Mouse (Mus musculus): ENCODE data around the gene Ice2.

Ice2 gene

DNA sequence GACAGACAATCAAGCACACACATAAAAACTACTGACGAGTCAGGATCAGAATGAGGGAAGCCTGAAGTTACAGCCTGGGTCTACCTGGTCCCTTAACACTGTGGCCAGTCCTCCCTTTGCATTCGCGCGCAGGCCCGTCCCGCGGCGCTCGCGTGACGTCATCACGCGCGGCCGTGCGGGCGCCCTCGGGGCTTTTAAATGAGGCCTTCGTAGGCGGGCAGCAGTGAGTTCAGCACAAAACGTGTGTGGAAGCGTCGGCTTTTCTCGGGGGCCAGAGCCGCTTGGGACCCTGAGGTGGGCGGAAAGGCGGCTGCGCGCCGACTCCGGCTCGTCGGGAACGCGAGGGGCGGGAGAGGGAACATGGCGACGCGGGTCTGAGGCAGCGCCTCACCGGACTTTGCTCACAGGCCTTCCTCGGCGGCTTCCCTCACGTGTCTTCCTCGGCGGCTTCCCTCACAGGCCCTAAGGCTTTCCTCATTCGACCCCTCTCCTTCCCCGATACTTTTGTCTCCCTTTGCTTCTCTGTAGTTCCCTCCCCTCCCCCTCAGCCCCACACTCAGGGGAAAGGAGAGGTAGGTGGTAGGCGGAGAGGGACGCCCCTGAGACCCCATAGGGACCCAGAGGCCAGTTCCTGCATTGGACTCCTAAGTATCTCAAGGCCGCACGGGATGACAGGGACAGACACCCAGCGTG, at the start of gene Ice2:
Gene Ice2 (plus strand): TSS at position 147 of the 693 bp plus-strand sequence.
- peak; percentile 61 for DNase-seq (ENCODE audit: low spot score)

DNA sequence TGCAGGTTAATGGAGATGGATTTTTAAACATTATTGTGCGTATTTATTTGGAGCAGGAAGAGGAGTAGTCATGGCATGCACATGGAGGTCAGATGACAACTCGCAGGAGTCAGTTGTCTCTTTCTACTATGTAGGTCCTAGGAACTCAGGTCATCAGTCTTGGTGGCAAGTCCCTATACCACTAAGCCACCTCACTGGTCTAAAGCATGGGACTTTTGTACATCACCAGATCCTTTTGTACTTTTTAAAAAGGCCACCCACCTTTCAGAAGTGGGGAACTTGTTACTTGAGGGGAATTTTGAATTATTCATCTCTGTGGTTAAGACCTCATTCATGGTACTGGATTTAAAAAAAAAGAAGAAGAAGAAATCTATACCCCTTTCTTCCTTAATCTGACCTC, 48.2 kb upstream of the Ice2 start:
- no peak for DNase-seq (ENCODE audit: low spot score)

DNA sequence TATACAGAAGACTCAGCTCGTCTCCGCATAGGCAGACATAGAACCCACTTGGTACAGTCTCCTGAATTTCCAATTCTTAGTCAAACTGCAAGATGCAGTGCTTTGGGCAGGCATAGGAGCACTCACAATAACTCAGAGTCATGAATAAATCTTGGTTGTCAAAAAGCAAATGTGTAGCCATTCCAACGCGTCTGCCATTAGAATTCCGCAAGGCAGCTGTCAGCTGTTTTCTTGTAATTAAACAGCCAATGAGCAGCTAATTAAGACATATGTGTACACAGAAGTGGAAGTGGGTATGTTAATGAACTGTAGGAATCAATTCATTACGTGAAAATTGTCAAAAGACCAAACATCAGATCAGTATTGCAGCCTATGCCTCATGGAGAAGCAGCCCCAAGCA, 43.5 kb upstream of the Ice2 start:
- DNase-seq (ENCODE audit: low spot score), result no peak

DNA sequence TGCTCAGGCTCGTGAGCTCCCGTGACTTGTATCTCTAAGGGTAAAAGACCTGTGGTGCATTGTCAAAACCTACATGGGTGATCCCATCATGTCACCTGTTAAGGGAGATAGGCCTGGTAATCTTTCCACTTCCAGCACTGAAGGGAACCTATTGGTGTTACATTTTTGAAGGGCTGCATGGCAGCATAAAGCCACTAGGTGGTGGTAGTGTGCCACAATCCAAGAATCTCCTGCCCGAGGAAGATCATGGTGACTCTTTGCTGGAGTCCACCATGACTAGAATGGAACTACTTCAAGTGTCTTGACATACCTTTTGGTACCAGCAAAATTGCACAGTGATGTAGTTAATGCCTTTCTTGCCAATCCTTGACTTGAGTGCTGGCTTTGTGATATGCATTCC, 39.9 kb upstream of the Ice2 start:
- peak; percentile 24 for DNase-seq (ENCODE audit: low spot score)

DNA sequence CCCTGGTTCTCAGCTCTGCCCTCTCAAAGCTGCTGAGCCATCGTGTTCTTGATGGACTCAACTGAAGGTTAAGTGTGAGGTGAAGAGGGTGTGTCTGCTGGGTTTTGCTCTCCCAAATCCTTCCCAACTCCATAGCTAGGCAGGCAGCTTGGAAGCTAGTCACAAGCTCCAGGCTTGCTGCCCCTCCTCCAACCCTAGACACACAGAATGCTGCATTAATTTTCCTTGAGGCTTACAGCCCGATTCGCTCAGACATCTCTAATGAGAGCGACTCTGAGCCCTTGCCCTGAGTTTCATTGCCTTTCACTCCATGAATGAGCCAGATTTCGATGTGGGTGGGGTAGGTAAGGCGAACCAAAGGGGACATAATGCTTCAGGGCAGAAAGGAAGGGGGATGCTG, 38.9 kb upstream of the Ice2 start:
- no peak for DNase-seq (ENCODE audit: low spot score)

DNA sequence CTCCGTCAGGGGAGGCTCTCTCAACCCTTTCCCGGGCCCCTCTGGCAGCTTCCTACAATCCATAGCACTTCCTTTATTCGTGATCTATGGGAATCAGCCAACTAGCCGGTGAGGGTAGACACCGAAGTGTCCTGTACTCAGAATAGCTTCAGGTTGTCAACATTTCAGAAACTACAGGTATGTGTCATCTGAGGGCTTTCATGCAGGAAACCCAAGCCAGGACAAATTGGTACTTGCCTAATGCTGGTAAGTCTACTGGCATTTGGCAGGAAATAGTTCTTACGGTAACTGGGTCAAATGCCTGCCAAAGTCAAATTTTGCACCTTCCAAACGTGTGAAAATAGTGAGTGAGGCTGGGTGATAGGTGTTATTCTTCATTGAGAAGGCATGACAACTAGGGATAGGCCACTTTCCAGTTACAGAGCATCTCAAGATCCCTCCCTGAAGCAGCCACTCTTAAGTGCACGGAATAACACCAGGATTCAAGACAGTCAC, 35.7 kb upstream of the Ice2 start:
- DNase-seq (ENCODE audit: low spot score), result no peak

DNA sequence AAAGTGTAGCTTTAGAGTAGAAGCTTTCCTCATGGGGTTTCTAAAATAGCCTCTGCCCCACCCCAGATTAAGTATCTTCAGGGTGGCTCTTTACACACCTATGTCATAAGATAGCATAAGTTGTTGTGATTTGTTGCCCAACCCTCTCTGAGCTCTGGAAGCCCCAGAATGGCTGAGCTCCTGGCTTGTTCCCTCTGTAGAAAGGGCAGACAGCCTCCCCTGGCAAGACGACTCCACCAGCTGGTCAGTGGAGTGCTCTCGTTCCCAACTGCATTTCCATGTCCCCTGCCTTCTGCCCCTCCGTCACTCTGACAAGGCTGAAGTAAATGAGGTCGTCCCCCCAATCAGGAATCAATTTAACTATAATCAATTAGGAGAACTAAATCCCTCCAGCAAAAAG, 34.9 kb upstream of the Ice2 start:
- no peak for DNase-seq (ENCODE audit: low spot score)

DNA sequence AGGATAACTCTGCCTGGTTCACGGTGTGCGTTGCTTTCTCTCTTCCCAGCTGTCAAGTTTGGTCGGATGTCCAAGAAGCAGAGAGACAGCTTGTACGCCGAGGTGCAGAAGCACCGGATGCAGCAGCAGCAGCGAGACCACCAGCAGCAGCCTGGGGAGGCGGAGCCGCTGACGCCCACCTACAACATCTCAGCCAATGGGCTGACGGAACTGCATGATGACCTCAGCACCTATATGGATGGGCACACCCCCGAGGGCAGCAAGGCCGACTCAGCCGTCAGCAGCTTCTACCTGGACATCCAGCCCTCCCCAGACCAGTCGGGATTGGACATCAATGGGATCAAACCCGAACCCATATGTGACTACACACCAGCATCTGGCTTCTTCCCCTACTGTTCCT, 33.6 kb upstream of the Ice2 start:
- DNase-seq (ENCODE audit: low spot score), result no peak

DNA sequence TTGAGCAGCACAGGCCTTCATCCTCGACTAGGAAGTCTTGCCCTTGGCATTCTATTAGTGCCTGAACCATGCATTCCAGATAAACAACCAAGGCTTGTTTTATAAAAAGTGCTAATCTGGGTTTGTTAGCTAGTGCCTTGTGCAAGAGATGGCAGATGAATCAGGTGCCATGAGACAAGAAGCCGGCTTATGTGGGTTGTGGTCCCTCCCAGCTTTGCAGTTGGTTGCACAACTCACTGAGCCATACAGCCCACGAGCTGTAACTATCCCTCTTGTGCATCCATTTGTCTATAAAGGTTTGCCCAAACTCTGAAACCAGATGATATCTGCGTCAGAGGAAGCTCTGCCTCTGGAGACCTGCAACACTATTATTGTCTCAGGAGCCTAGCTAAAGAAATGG, 30.7 kb upstream of the Ice2 start:
- DNase-seq (ENCODE audit: low spot score), result no peak

DNA sequence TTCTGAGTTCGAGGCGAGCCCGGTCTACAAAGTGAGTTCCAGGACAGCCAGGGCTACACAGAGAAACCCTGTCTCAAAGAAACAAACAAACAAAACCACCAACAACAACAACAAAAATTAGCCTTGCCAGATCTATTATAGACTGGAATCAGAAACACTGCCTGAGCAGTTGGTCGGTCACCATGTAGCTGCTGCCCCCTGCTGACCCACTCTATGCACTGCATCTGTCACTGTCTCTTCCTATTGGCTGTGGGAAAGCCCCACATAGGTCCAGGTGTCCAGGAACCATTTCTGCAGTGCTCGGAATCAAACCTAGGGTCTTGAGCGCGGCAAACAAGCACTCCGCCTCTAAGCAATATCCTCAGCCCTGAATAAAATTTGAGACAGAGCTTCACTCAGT, 29.6 kb upstream of the Ice2 start:
- peak; percentile 28 for DNase-seq (ENCODE audit: low spot score)

DNA sequence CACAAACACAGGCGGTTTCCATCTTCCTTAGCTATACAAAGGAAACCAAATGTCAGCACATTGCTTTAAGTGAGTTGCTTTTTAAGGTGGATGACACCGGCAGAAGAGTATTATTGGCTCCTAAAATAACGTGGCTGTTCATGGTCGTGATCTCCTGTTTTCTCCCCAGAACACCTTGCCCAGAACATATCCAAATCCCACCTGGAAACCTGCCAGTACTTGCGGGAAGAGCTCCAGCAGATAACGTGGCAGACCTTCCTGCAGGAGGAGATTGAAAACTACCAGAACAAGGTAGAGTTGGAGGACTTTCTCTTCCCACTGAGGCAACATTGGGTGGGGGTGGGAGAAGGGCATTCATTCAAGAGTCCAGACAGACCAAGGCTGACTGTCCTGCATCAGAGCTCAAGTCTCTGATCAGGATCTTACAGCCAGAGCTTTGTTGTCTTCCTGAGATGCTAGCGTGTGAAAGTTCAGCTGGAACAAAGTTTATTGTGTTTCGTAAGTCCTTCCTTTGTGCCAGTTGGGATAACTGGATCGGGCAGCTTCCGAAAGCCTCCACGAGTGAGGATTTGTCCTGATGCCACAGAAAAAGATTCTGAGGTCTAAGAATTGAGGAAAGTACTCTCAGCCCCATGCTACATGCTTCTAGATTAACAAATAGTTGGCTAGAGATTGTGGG, 26.5 kb upstream of the Ice2 start:
- no peak for DNase-seq (ENCODE audit: low spot score)

DNA sequence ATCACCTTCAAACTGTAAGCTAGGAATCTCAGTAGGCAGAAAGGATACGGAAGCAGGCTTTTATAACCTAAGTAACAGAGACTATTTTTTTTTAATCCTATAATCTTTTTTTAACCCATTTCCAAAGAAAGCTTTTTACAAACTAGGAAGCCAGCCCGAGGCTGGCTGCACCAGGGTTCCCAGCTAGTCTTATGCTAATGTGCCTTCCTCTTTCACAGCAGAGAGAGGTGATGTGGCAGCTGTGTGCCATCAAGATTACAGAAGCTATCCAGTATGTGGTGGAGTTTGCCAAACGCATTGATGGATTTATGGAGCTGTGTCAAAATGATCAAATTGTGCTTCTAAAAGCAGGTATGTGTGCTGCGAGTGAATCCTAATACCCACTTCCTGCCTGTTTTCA, 24.8 kb upstream of the Ice2 start:
- no peak for DNase-seq (ENCODE audit: low spot score)

DNA sequence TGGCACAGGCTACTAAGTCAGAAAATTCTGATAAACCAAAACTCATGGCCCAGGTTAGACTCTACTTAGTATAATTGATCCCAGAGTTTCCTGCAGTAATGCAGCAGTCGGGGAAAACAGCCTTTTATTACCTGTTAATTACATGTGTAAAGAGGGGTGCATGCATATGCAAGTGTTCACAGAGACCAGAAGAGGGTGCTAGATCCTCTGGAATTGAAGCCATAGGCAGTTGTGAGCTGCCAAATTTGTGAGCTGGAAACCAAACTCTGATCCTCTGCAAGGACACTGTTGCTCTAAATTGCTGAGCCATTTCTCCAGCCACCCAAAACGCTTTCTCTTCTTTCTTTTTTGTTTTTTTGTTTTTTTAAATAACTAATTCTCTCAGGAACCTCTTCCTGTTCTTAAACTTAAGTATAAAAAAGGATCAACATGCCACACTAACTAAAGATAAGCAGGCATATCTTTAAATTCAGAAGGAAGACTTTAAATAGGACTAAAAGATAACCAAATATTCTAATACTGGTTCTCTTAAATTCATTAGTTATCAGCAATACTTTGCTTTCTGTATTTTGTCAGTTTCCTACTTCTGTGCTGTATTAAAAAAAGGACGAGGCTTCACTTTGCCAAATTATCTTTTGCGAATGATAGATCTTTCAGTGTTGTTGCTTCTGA, 20.6 kb upstream of the Ice2 start:
- DNase-seq (ENCODE audit: low spot score), result no peak

DNA sequence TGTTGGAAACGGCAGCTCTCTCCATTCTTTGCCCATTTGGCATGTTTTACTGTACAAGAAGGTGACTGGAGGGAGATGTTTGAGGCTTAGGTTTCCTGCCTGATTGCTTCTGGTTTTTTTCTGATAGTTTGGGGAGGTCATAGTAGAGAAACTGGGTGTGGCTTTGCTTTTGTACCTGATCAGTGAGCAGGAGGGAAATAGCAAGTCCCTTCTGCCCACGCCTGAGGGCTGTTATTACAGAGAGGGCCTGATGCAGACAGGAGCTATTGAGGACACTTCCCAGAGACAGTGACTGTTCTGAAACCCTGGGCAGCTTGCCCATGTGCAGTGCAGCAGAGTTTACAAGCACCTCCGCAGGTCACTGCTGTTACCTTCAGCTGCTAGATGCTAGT, 20.1 kb upstream of the Ice2 start:
- no peak for DNase-seq (ENCODE audit: low spot score)

DNA sequence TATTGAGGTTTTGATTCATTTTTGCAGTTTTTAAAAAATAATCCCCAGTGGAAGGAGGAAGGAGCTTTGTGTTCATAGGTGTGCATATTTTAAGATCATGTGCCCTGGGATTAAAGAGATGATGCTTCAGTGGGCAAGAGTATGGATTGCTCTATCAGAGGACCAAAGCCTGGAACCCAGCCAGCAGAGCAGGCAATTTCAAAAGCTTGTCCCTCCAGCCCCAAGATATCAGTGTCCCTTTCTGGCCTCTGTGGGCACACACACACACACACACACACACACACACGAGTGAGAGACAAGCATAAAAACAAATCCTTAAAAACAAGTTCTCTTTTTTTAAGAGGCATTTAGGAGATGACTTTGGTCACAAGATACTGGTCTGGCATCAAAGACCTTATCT, 17.2 kb upstream of the Ice2 start:
- DNase-seq (ENCODE audit: low spot score), result no peak

DNA sequence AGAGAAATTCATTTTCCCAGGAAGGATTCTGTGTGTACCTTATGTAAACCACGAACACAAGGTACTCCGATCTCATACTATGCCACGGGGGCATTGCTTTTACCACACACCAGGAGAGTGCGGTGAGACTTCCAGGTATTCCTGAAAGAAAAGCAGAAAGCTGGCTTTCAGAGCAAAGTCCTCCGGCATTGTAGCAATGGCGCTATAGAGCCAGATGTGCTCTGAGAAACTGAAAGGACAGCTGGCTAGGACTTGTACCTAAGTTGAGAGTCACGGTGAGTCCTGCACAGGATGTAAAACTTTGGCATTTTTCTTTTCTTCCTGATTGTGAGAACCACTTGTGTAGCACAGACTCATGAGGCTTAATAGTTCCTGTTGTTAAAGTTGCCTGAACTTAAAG, 16.0 kb upstream of the Ice2 start:
- no peak for DNase-seq (ENCODE audit: low spot score)

DNA sequence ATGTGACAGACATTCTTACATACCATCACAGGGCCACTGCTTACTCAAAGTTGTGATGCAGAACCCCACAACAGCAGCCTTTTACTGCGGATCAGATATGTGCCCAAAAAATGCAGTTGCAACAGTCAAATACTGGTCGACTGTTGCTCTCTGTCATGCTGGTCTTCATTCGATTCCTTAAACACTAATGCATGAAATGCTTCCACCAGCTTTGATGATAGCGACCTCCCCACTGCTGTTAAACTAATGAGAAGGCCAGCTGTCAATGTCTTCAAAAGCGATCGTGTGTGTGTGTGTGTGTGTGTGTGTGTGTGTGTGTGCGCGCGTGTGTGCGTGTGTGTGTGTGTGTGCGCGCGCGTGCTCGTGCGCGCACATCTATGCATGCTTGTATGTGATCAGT, 13.2 kb upstream of the Ice2 start:
- DNase-seq (ENCODE audit: low spot score), result no peak

DNA sequence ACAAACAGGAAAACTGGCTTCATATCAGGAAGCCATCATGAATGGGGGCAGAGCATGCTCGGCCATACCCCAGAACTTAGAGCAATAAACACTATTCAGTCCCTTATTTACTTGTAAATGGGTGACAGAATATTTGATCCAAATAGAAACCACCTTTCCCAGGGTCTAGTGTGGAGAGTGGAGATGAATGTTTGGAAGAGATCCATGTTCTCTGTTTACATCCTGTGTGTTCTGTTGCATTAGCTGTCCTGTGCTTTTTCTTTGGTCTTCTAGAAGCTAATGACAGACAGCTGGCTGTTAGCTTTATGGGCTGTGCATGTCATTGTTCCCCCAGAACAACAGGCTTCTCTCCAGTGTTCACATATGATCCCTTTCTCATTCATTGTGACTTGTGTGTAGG, 12.8 kb upstream of the Ice2 start:
- DNase-seq (ENCODE audit: low spot score), result no peak

DNA sequence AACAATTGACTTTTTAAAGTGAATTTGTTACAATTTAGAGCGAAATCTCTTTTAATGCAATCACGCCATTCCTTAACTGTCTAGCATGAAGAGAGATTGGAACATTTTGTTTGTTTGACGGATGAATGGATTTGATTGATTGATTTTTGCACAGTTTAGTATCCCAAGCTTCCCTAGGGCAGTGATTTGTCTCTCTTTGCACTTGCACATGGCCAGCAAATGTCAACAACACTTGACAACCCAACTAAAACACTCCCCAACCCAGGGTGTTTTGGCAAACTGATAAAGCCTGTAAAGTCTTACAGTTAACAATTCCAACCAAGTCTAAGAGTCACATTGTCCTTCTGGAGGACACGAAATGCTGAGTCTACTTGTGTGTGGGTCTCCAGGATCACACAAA, 10.4 kb upstream of the Ice2 start:
- no peak for DNase-seq (ENCODE audit: low spot score)

DNA sequence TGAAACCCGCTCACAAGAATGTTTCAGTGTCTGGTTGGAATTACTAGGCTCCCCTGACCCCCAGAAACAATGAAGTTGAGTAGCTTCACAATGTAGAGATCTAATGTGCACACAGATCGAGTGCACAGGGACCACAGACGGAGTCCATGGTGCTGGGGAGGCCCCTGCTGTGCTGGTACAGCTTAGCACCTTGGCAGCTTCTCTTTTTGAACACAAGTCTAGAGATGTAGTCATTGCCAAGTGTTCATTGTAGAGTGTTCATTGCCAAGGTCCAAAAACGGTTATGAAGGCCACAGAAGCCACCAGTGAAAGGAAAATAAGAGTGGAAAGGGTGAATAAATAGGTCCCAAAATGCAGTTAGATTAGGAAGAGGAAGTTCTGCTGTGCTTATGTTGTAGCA, 7.1 kb upstream of the Ice2 start:
- no peak for DNase-seq (ENCODE audit: low spot score)

DNA sequence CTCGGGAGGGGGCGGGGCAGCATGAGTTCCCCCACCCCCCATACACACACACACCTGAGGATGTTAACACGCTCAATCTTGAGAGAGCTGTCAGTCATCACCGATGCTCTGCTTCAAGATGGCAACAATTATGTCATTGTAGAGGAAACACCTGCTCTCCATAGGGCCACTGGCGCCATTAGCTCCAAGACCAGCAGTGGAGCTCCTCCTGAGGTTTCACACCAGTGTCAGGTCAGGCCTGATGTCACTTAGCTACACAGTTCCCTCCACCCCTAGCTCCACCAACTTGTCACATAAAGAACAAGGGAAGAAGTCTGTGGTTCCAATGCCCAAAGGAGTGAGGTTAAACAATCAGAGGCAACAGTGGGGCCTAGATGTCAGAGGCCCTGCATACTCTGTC, 3.5 kb upstream of the Ice2 start:
- no peak for DNase-seq (ENCODE audit: low spot score)

DNA sequence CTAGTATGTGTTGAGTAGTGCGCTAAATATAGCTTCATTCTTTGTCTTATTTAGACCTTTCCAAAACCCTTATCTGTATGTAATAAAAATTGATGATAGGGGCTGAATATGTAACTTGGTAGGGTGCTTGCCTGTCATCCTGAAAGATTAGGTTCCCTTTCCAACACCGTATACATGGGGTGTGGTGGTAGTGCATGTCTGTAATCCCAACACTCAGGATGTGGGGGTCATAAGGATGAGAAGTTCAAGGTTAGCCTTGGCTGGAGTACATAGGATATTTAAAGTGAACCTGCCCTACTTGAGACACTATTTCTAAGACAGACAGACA, 310 bp upstream of the Ice2 start:
- DNase-seq (ENCODE audit: low spot score), result no peak

DNA sequence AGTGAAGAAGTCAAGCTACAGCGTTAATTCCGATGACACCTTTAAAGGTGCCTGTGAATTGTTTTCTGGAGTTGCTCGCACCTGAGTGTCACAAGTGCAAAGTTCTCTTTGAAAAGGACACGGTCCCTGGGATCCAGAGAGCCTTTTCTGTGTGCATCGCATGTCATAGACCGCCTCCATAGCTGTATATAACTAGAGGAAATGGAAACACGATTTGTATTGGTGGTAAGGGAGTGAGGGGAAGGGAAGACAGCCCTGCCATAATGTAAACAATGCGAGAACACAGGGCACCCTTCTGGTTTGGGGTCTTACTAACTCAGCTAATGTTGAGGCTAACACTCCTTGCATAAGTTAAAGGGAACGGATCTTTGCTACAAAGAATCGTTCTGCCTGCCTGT, 746 bp downstream of the Ice2 start:
- DNase-seq (ENCODE audit: low spot score), result no peak

DNA sequence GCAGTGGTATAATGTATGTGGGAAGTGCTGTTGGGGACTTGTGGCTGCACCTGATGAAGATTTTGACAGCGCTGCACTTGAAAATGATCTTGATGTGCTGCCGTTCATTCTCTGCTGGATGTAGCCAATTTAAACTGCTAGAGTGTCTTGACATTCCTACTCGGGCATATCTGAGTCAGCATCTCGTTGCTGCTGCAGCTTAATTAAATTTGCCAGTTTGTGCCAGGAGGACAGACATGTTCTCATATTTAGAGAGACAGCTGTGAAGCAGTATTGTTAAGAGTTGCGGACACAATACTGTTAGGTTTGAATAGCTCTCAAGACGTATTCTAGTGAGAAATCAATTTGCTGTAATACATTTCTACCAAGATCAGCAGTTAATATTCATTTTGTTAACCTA, 7.0 kb downstream of the Ice2 start:
- no peak for DNase-seq (ENCODE audit: low spot score)
